Mouse (Mus musculus) ovary, adult 10 weeks (tissue): Measurements from ENCODE around the gene Rnf2. TPM values are rescaled to one million over a fixed set of nuclear protein-coding genes. Genes with fewer than 3 reads are reported as not detected.

Source experiments
- polyA plus RNA-seq: library from polyadenylated mRNA; stranded (reverse); fragments of 350-450 nt; fragmentation: Illumina TruSeq; extraction: RNeasy Lipid Tissue Mini Kit (QIAGEN cat#74804); gene quantifications from one replicate; pipeline ENCODE4 v1.2.3, GENCODE M21; 2014

Gene Rnf2
- polyA plus RNA-seq = 308 TPM

GRCm38 (mm10) chr1:151500531-151501361 lies at the start of gene Rnf2:
Gene Rnf2 (minus strand): TSS chr1:151500955.

DNA sequence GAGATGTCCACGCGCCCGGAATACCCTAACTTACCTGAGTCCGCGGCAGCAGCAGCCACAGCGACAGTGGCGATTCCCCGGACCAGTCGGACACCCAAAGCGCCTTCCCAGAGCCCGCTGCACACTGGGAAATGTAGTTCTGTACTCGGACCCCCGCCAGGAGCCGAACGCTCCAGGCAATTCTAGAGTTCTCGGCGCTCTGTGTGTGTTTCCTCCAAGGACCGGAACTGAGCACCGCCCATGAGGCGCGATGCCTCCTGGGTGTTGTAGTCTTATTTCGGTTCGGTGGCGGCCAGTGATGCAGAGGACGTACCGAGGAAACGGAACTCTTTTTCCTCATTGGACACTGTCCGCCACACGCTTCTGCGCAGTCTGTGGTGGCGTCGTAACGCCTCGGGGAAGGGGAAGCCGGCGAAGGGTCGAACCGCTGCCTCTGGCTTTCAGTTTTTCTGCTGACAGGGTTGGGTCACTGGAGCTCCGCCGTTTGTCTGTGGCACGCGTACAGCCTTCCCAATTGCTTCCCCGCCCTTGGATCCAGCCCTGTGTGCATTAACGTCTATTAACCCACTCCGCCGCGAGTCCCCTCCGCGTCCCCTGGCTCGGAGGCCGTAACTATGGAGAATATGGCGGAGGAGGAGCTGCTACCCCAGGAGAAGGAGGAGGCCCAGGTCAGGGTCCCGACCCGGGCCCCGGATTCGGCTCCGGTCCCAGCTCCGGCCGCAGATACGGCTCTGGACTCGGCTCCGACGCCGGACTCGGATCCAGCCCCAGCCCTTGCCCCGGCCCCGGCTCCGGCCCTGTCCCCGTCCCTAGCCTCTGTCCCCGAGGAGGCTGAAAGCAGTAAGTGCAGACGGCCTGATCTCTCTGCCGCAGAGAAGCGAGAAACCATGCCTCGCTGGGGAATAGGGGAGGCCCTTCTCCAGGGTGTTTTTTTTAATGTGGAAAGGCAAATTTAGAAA lies 72.2 kb downstream of the Rnf2 start, which contains the start of the genes Swt1 and Trmt1l:
Gene Swt1, minus strand, starts transcription at position 193 of the 959 bp plus-strand sequence.
Gene Trmt1l, plus strand, starts transcription at position 280 of the 959 bp plus-strand sequence.

Other genes starting within 250 kb of the Rnf2 start
- gene Ivns1abp, start 156.5 kb downstream of the Rnf2 start, polyA plus RNA-seq = 1,350 TPM
- 66.4 TPM for gene Swt1, start 72.5 kb downstream of the Rnf2 start, polyA plus RNA-seq
- 42.6 TPM for gene Trmt1l, start 72.4 kb downstream of the Rnf2 start, polyA plus RNA-seq
- 69.0 TPM for gene Fam129a, start 70.2 kb upstream of the Rnf2 start, polyA plus RNA-seq